Mouse (Mus musculus) bone marrow macrophage, adult 2 months (primary cell): Measurements from ENCODE around the gene Tcf7.

Experiments
- CTCF ChIP-seq: IDR thresholded peaks from 2 replicates; pipeline ENCODE4 v1.5.1; 2012; ENCODE audit warnings: low read depth, mild to moderate bottlenecking, low read length, moderate library complexity
- POLR2A ChIP-seq: IDR thresholded peaks from 2 replicates; pipeline ENCODE4 v1.6.1; 2012; ENCODE audit warnings: mild to moderate bottlenecking, low read depth, low read length, borderline replicate concordance

- TF ChIP-seq POLR2A (no peak), CTCF (no peak)
These were observed 55.2 kb downstream of the Tcf7 start for GRCm38 (mm10) chr11:52227466-52228226.
